Mouse (Mus musculus): Measurements from ENCODE around the gene Bex1. TPM values are rescaled to one million over a fixed set of nuclear protein-coding genes. Genes with fewer than 3 reads are reported as not detected.

Gene Bex1
- 0.59 TPM in 1 of 2 replicates, not detected in the other for total RNA-seq (2023)

GRCm38 (mm10) chrX:136214729-136215677 lies at the start of gene Bex1, which contains the start of gene Tceal7:
Gene Bex1 (minus strand): TSS chrX:136215513.
Gene Tceal7 (plus strand): TSS chrX:136214779.

DNA sequence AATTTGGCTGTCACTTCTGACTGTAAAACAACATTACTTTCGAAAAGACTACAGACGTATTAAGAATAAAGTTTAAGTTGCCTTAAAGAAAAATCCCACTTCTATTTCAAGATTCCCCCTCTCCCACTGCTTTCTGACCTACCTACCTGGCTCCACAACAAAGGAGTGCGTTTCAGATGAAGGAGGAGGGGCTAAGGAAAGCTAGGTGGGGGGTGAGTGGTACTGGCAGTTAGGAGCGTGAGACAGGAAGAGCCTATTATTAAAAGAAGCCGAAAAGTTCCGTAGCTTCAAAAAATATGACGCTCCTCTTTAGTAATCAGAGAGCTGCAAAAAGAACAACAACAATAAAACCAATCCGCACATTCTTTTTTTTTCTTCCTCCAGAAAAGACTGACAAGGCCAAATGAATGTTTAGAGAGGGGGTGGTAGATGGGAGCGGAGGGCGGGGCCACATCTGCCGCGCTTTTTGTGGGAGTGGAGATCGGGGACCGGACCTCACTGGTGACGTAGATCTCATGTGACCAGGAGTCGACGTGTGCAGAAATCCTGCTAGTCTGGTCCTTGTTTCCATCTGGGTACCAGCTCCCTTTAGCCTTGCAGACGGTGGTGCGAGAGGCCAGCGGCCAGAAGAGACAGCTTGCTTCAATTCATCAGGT lies 29.4 kb upstream of the Bex1 start, which contains the start of gene Tceal9:
Gene Tceal9 (plus strand): TSS at position 506 of the 656 bp plus-strand sequence.

DNA sequence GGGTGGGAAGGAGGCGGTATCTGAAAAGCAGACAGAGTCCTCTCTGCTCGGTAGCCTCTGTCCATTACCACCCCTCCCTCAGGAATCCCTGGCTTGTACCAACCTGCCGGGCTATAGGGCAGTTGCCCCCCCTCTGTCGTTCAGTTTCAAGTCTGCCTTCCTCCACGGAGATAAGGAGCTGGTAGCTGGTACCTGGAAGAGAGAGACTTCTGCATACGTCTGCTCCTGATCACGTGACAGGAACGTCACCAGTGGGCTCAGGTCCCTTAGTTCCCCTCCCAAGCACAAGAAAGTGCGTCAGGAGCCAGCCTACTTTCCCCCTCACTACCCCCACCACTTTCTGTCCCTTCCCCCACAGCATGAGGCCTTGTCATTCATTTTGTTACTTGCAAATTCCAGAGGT lies 11.6 kb downstream of the Bex1 start, which contains the start of gene Tceal5:
Gene Tceal5 (minus strand): TSS at position 213 of the 403 bp plus-strand sequence.

GRCm38 (mm10) chrX:136172118-136172551 lies 43.2 kb downstream of the Bex1 start, which contains the start of gene Tceal8:
Gene Tceal8 (minus strand): TSS chrX:136172342.

Other genes starting within 250 kb of the Bex1 start
- 0.32 TPM in 1 of 2 replicates, not detected in the other for gene Arxes2, start 221.7 kb downstream of the Bex1 start, total RNA-seq (2023)
- not detected in 2 replicates for gene Arxes1, start 182.1 kb downstream of the Bex1 start, total RNA-seq (2023)
- not detected in 2 replicates for gene Bex2, start 147.3 kb downstream of the Bex1 start, total RNA-seq (2023)
- not detected in 2 replicates for gene Nxf3, start 130.3 kb downstream of the Bex1 start, total RNA-seq (2023)
- 0.79 TPM in 1 of 2 replicates, not detected in the other for gene Bex4, start 76.5 kb downstream of the Bex1 start, total RNA-seq (2023)
- gene Tceal8, start 43.2 kb downstream of the Bex1 start, total RNA-seq (2023): 6.2 and 6.6 TPM in 2 replicates
- gene Tceal5, start 11.6 kb downstream of the Bex1 start, total RNA-seq (2023): not detected in 2 replicates
- gene Tceal7, start 734 bp downstream of the Bex1 start, total RNA-seq (2023): not detected in 2 replicates
- 20.2 and 21.3 TPM in 2 replicates for gene Tceal9, start 29.6 kb upstream of the Bex1 start, total RNA-seq (2023)
- 19.5 and 21.0 TPM in 2 replicates for gene Bex3, start 54.7 kb upstream of the Bex1 start, total RNA-seq (2023)